Mouse (Mus musculus) C2C12 (cell line): ENCODE measurements around the gene Fgfr1op2.

ENCODE experiments used
- CTCF ChIP-seq: IDR thresholded peaks from one replicate; pipeline ENCODE4 v1.5.1; 2011; ENCODE audit not compliant: control insufficient read depth, insufficient read depth, insufficient read length
- MAX ChIP-seq: IDR thresholded peaks from one replicate; pipeline ENCODE4 v1.6.1; 2011; ENCODE audit warnings: mild to moderate bottlenecking, control low read depth
- MYOD1 ChIP-seq: IDR thresholded peaks from one replicate; pipeline ENCODE4 v1.6.1; 2011; ENCODE audit warnings: low read depth; ENCODE audit not compliant: control insufficient read depth, insufficient read length

DNA sequence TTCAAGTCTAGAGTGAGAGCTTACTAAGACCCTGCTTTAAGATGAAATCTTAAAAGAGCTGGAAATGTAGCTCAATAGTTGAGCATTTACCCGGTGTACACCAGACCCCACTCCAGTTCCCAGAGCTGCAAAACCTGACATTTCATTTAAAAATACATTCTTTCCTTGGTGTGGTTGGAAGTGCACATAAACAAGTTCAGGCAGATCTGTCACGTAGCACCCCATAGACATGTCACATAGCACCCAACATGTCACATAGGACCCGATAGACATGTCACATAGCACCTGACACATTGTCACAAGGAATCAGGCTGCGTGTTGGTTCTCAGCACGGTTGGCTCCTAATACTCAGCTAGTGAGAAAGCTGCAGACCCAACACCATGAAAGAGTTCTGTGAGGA lies 41.5 kb upstream of the Fgfr1op2 start:
- no peak for TF ChIP-seq CTCF
- no peak for TF ChIP-seq MAX
- no peak for TF ChIP-seq MYOD1
